Mouse (Mus musculus) embryonic facial prominence, embryonic 14.5 days (tissue): ENCODE results near the gene Gm29133. TPM values are rescaled to one million over a fixed set of nuclear protein-coding genes. Genes with fewer than 3 reads are reported as not detected.

Experiments
- polyA plus RNA-seq: library from polyadenylated mRNA; unstranded; fragments of >200 nt; fragmentation: Nextera tagmentation; extraction: Ambion mirVana; gene quantifications from 2 replicates; pipeline ENCODE4 v1.2.1, GENCODE M21; 2014

Gene Gm29133
- polyA plus RNA-seq, 1 experiment from 2014 or later: not detected

Other genes with a start within 250 kb of the Gm29133 start
- gene Pdcd10, start 191.3 kb upstream of the Gm29133 start, polyA plus RNA-seq: 95.0 and 96.5 TPM in 2 replicates
- 7.0 and 9.1 TPM in 2 replicates for gene Serpini1, start 190.7 kb upstream of the Gm29133 start, polyA plus RNA-seq
- gene Golim4, start 208.8 kb downstream of the Gm29133 start, polyA plus RNA-seq: 57.4 and 58.0 TPM in 2 replicates